Mouse (Mus musculus) ES-Bruce4 (cell line): Measurements from ENCODE around the gene Cep78. TPM values are rescaled to one million over a fixed set of nuclear protein-coding genes. Genes with fewer than 3 reads are reported as not detected.

ENCODE experiments used
- H3K27ac ChIP-seq: 2 replicates; pipeline ENCODE4 v1.5.1; 2012; ENCODE audit warnings: low read length, inconsistent platforms; ENCODE audit not compliant: insufficient read depth
- H3K27me3 ChIP-seq: 2 replicates; pipeline ENCODE4 v1.6.1; 2012; ENCODE audit warnings: mild to moderate bottlenecking, low read length, inconsistent platforms; ENCODE audit not compliant: control insufficient read depth, poor library complexity, insufficient read depth, severe bottlenecking
- H3K36me3 ChIP-seq: 2 replicates; pipeline ENCODE4 v1.6.1; 2012; ENCODE audit warnings: inconsistent platforms, mild to moderate bottlenecking, low read length, moderate library complexity; ENCODE audit not compliant: control insufficient read depth, poor library complexity, insufficient read depth, severe bottlenecking
- H3K4me1 ChIP-seq: one replicate; pipeline ENCODE4 v1.8.1; 2011; ENCODE audit warnings: low read length; ENCODE audit not compliant: control insufficient read depth, insufficient read depth
- H3K4me3 ChIP-seq: 2 replicates; pipeline ENCODE4 v1.5.1; 2011; ENCODE audit warnings: low read depth, mild to moderate bottlenecking, low read length
- H3K9ac ChIP-seq: 2 replicates; pipeline ENCODE4 v1.6.1; 2012; ENCODE audit warnings: low read depth, mild to moderate bottlenecking, inconsistent platforms; ENCODE audit not compliant: poor library complexity, severe bottlenecking
- H3K9me3 ChIP-seq: replicated peaks from 2 replicates; pipeline ENCODE4 v1.6.1; 2012; ENCODE audit warnings: mild to moderate bottlenecking, low read length, inconsistent platforms; ENCODE audit not compliant: control insufficient read depth, poor library complexity, insufficient read depth, severe bottlenecking
- CTCF ChIP-seq: IDR thresholded peaks from one replicate; pipeline ENCODE4 v1.8.1; 2011; ENCODE audit warnings: low read depth, low read length
- EP300 ChIP-seq: IDR thresholded peaks from 2 replicates; pipeline ENCODE4 v1.6.1; 2011; ENCODE audit warnings: low read depth, low read length; ENCODE audit not compliant: insufficient read depth
- POLR2A ChIP-seq: IDR thresholded peaks from one replicate; pipeline ENCODE4 v1.8.1; 2011; ENCODE audit warnings: low read length; ENCODE audit not compliant: insufficient read depth
- polyA plus RNA-seq: library from polyadenylated mRNA; stranded (reverse); fragments of >200 nt; gene quantifications from 2 replicates; pipeline ENCODE4 v1.2.4, GENCODE M21; 2011; ENCODE audit warnings: low read depth; ENCODE audit not compliant: missing spikeins, insufficient read depth, insufficient read length

Gene Cep78
- polyA plus RNA-seq, 1 experiment = 33.6 TPM

- no peak overlapping the region for H3K9ac ChIP-seq
- peak overlapping the region; percentile 14 for H3K4me3 ChIP-seq
- no peaks in the 10 kb centered on the region for H3K27me3 ChIP-seq
- peaks cover 4% of the 10 kb centered on the region for H3K36me3 ChIP-seq
- H3K27ac ChIP-seq = no peak overlapping the region
- TF ChIP-seq POLR2A (no peak), CTCF (no peak), EP300 (no peak)
- H3K9me3 ChIP-seq = no peaks in the 10 kb centered on the region
- H3K4me1 ChIP-seq = peaks cover 2% of the 10 kb centered on the region
Measured at GRCm38 (mm10) chr19:15982926-15983738, 1.7 kb downstream of the Cep78 start.

- Histone ChIP-seq H3K36me3 (peaks cover 7% of the 10 kb centered on the region), H3K27me3 (no peaks in the 10 kb centered on the region), H3K4me3 (no peak overlapping the region), H3K4me1 (peaks cover 2% of the 10 kb centered on the region), H3K9ac (no peak overlapping the region), H3K27ac (no peak overlapping the region), H3K9me3 (no peaks in the 10 kb centered on the region)
- TF ChIP-seq EP300 (no peak), POLR2A (no peak), CTCF (peak; percentile 4)
Measured at GRCm38 (mm10) chr19:15981861-15982260, 2.9 kb downstream of the Cep78 start.

GRCm38 (mm10) chr19:15973365-15973764 is 11.4 kb downstream of the Cep78 start:
- H3K4me3 ChIP-seq = no peak overlapping the region
- no peaks in the 10 kb centered on the region for H3K9me3 ChIP-seq
- TF ChIP-seq POLR2A (no peak), CTCF (no peak)
- H3K36me3 ChIP-seq = peaks cover 37% of the 10 kb centered on the region
- H3K27me3 ChIP-seq = no peaks in the 10 kb centered on the region
- no peaks in the 10 kb centered on the region for H3K4me1 ChIP-seq
- H3K9ac ChIP-seq = no peak overlapping the region
- H3K27ac ChIP-seq = no peak overlapping the region

- Histone ChIP-seq H3K9me3 (no peaks in the 10 kb centered on the region), H3K36me3 (peaks cover 27% of the 10 kb centered on the region), H3K9ac (no peak overlapping the region), H3K27ac (no peak overlapping the region), H3K4me1 (no peaks in the 10 kb centered on the region), H3K27me3 (no peaks in the 10 kb centered on the region), H3K4me3 (no peak overlapping the region)
- TF ChIP-seq EP300 (no peak), CTCF (peak; percentile 59), POLR2A (no peak)
Measured at GRCm38 (mm10) chr19:15965082-15965481, 19.7 kb downstream of the Cep78 start.

GRCm38 (mm10) chr19:15964533-15964932 is 20.3 kb downstream of the Cep78 start:
- TF ChIP-seq EP300 (no peak), CTCF (no peak), POLR2A (no peak)
- Histone ChIP-seq H3K4me3 (no peak overlapping the region), H3K9ac (no peak overlapping the region), H3K27me3 (no peaks in the 10 kb centered on the region), H3K36me3 (peaks cover 22% of the 10 kb centered on the region), H3K4me1 (no peaks in the 10 kb centered on the region), H3K27ac (no peak overlapping the region), H3K9me3 (no peaks in the 10 kb centered on the region)

- H3K27ac ChIP-seq = no peak overlapping the region
- H3K4me1 ChIP-seq = no peaks in the 10 kb centered on the region
- H3K9ac ChIP-seq = no peak overlapping the region
- H3K36me3 ChIP-seq = peaks cover 21% of the 10 kb centered on the region
- TF ChIP-seq POLR2A (no peak), EP300 (no peak), CTCF (peak; percentile 5)
- no peak overlapping the region for H3K4me3 ChIP-seq
- no peaks in the 10 kb centered on the region for H3K9me3 ChIP-seq
- no peaks in the 10 kb centered on the region for H3K27me3 ChIP-seq
Measured at GRCm38 (mm10) chr19:15963011-15963695, 21.6 kb downstream of the Cep78 start.
